Mouse (Mus musculus) granulocyte monocyte progenitor cell, adult 5-6 weeks (primary cell): ENCODE data around the gene Mars2. TPM values are rescaled to one million over a fixed set of nuclear protein-coding genes. Genes with fewer than 3 reads are reported as not detected.

Experiments used
- ATAC-seq: replicated peaks from 2 replicates; pipeline ENCODE4 v1.8.0; 2016; ENCODE audit warnings: mild to moderate bottlenecking, moderate TSS enrichment, inconsistent platforms; ENCODE audit not compliant: poor library complexity, severe bottlenecking
- total RNA-seq, 2 experiments: library from RNA; stranded (forward) in 1 of 2; stranded (reverse) in 1 of 2; fragments of 200-712, 200-1000 nt in 1 of 2; fragments of >200 nt in 1 of 2; fragmentation: Nextera tagmentation in 1 of 2; gene quantifications; 2 replicates each; pipeline ENCODE4 v1.2.3; 2014 to 2017

Gene Mars2
- total RNA-seq, 2 experiments from 2014 or later = 7.3 to 7.7 TPM

- ATAC-seq = no peak
Observed at GRCm38 (mm10) chr1:55217191-55217590, 19.8 kb upstream of the Mars2 start.

- ATAC-seq = no peak
Observed at GRCm38 (mm10) chr1:55221352-55221751, 15.6 kb upstream of the Mars2 start.

GRCm38 (mm10) chr1:55223026-55223425 lies 14.0 kb upstream of the Mars2 start:
- no peak for ATAC-seq

GRCm38 (mm10) chr1:55224111-55224510 lies 12.9 kb upstream of the Mars2 start:
- ATAC-seq = no peak

GRCm38 (mm10) chr1:55225398-55225797 lies 11.6 kb upstream of the Mars2 start:
- no peak for ATAC-seq

- ATAC-seq = peak; percentile 30
Observed at GRCm38 (mm10) chr1:55226011-55226857, 10.7 kb upstream of the Mars2 start, which contains the start of gene Rftn2. Rftn2 (minus strand) TSS chr1:55226782.

GRCm38 (mm10) chr1:55227376-55227775 lies 9.6 kb upstream of the Mars2 start:
- no peak for ATAC-seq

- ATAC-seq = no peak
Observed at GRCm38 (mm10) chr1:55228256-55228884, 8.6 kb upstream of the Mars2 start.

GRCm38 (mm10) chr1:55234910-55235520 lies 2.0 kb upstream of the Mars2 start:
- no peak for ATAC-seq

GRCm38 (mm10) chr1:55236487-55236886 lies 490 bp upstream of the Mars2 start:
- ATAC-seq = no peak

- ATAC-seq = peak; percentile 13
Observed at GRCm38 (mm10) chr1:55237643-55238161, 725 bp downstream of the Mars2 start.

GRCm38 (mm10) chr1:55238496-55238895 lies 1.5 kb downstream of the Mars2 start:
- ATAC-seq = no peak

- peak; percentile 49 for ATAC-seq
Observed at GRCm38 (mm10) chr1:55239237-55239636, 2.3 kb downstream of the Mars2 start.

- ATAC-seq = no peak
Observed at GRCm38 (mm10) chr1:55246374-55246773, 9.4 kb downstream of the Mars2 start.

GRCm38 (mm10) chr1:55264385-55264784 lies 27.4 kb downstream of the Mars2 start:
- ATAC-seq = no peak

- ATAC-seq = no peak
Observed at GRCm38 (mm10) chr1:55265447-55265846, 28.5 kb downstream of the Mars2 start.

- ATAC-seq = no peak
Observed at GRCm38 (mm10) chr1:55279081-55279480, 42.1 kb downstream of the Mars2 start.
